Mouse (Mus musculus) hindbrain, embryonic 16.5 days (tissue): ENCODE measurements around the gene Tmem59l. TPM values are rescaled to one million over a fixed set of nuclear protein-coding genes. Genes with fewer than 3 reads are reported as not detected.
A peak's percentile ranks its signal among the peaks of the same experiment; 100 is the strongest.

Source experiments
- ATAC-seq: fragments of 200-750 bp; cut with Nextera tagmentation; 2 replicates; pipeline ENCODE4 v1.8.0; 2017; ENCODE audit warnings: moderate TSS enrichment, moderate library complexity
- H3K27ac ChIP-seq: fragments of 300-500 bp; sonication (generic); 2 replicates; pipeline ENCODE4 v1.5.1; 2014; ENCODE audit warnings: low read depth, mild to moderate bottlenecking, control low read depth, low read length, moderate library complexity
- H3K27me3 ChIP-seq: fragments of 300-500 bp; sonication (generic); replicated peaks from 2 replicates; pipeline ENCODE4 v1.6.1; 2014; ENCODE audit warnings: low read length; ENCODE audit not compliant: control insufficient read depth, insufficient read depth
- H3K36me3 ChIP-seq: fragments of 300-500 bp; sonication (generic); 2 replicates; pipeline ENCODE4 v1.6.1; 2014; ENCODE audit warnings: mild to moderate bottlenecking, low read length, moderate library complexity, mixed read lengths; ENCODE audit not compliant: control insufficient read depth, insufficient read depth
- H3K4me1 ChIP-seq: fragments of 300-500 bp; sonication (generic); 2 replicates; pipeline ENCODE4 v1.6.1; 2014; ENCODE audit warnings: low read depth, low read length; ENCODE audit not compliant: control insufficient read depth, insufficient read depth
- H3K4me2 ChIP-seq: fragments of 300-500 bp; sonication (generic); 2 replicates; pipeline ENCODE4 v1.6.1; 2014; ENCODE audit warnings: mild to moderate bottlenecking, low read length, control low read depth, moderate library complexity
- H3K4me3 ChIP-seq: fragments of 300-500 bp; sonication (generic); 2 replicates; pipeline ENCODE4 v1.5.1; 2014; ENCODE audit warnings: mild to moderate bottlenecking, low read length, control low read depth, moderate library complexity
- H3K9ac ChIP-seq: fragments of 300-500 bp; sonication (generic); 2 replicates; pipeline ENCODE4 v1.6.1; 2014; ENCODE audit warnings: low read depth, mild to moderate bottlenecking, control low read depth, low read length, moderate library complexity
- H3K9me3 ChIP-seq: fragments of 300-500 bp; sonication (generic); 2 replicates; pipeline ENCODE4 v1.6.1; 2014; ENCODE audit warnings: mild to moderate bottlenecking, low read length, moderate library complexity; ENCODE audit not compliant: control insufficient read depth
- WGBS: fragments of 180-500 bp; shearing (Covaris S2); extraction: QIAGEN DNeasy Blood & Tissue Kit; methylation state at CpG from one replicate; pipeline ENCODE4 v1.1.7; 2014; 5-methylcytosine and 5-hydroxymethylcytosine counted together
- polyA plus RNA-seq: library from polyadenylated mRNA; unstranded; fragments of >200 nt; fragmentation: Nextera tagmentation; extraction: Ambion mirVana; gene quantifications from 2 replicates; pipeline ENCODE4 v1.2.1, GENCODE M21; 2015

The Tmem59l gene
- polyA plus RNA-seq, 1 experiment from 2014 or later: 190 TPM

- peak; percentile 87 for ATAC-seq
- peaks cover 15% of the 10 kb centered on the region for H3K36me3 ChIP-seq
- peak within 1 kb of the TSS; percentile 100 for H3K4me2 ChIP-seq
- H3K9me3 ChIP-seq: no peaks in the 10 kb centered on the region
- H3K4me1 ChIP-seq: peaks cover 23% of the 10 kb centered on the region
- peak within 1 kb of the TSS; percentile 97 for H3K4me3 ChIP-seq
- H3K27ac ChIP-seq: peak within 1 kb of the TSS; percentile 94
- no peaks in the 10 kb centered on the region for H3K27me3 ChIP-seq
- H3K9ac ChIP-seq: peak within 1 kb of the TSS; percentile 98
- under 1% methylated on average over 61 of the region's 74 CpGs for WGBS
Observed at GRCm38 (mm10) chr8:70510228-70510915, 23.2 kb upstream of the Tmem59l start, which contains the start of gene Uba52. Uba52 (minus strand) TSS chr8:70510801.

DNA sequence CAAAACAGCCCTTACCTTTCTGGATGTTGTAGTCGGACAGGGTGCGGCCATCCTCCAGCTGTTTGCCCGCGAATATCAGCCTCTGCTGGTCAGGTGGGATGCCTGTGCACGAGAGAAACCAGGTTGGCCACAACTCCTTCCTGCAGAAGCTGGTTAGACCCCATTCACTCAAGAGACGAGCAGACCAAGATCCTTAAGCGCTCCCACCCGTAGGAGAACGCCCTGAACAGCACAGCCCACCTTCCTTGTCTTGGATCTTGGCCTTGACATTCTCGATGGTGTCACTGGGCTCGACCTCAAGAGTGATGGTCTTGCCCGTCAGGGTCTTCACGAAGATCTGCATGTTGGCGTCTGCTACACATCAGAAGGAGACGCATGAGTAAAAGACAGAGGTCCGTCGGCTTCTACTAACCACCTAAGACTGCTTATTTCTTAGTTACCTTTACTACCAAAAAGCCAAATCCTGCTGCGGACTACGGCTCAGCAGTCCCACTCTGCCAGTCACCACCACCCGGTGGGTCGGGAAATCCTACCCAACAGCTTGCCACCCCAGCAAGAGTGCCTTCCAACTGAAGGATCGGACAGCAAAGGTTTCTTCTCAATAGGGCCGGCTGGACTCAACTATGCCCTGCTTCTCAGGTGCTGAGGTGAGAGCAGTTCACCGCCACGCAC, 22.3 kb upstream of the Tmem59l start:
- Histone ChIP-seq H3K36me3 (peaks cover 15% of the 10 kb centered on the region), H3K27me3 (no peaks in the 10 kb centered on the region), H3K9ac (peak overlapping the region; percentile 98), H3K4me3 (peak overlapping the region; percentile 97), H3K27ac (no peak overlapping the region), H3K4me2 (peak overlapping the region; percentile 100), H3K4me1 (peaks cover 32% of the 10 kb centered on the region), H3K9me3 (no peaks in the 10 kb centered on the region)
- WGBS: 18% methylated on average over 25 of the region's 25 CpGs
- no peak for ATAC-seq

DNA sequence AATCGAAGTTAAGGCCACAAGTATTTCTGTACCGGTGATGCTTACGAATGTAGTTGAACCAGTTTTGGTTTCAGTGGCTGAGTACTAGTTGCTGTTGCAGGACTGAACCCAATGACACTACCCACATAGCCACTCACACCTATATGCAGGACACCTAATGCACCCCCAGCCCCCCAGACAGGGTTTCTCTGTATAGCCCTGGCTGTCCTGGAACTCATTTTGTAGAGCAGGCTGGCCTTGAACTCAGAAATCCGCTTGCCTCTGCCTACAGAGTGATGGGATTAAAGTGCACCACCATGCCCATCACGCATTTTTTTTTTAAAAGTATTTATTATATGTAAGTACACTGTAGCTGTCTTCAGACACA, 19.9 kb upstream of the Tmem59l start:
- Histone ChIP-seq H3K9me3 (no peaks in the 10 kb centered on the region), H3K9ac (no peak overlapping the region; the same call in 1 of the 2 replicates), H3K36me3 (peaks cover 9% of the 10 kb centered on the region), H3K27ac (peak overlapping the region; percentile 98), H3K4me3 (0 out of 2 replicates have a peak overlapping the region, but pooled peaks have one; percentile 77), H3K4me2 (no peak overlapping the region), H3K27me3 (peaks cover 12% of the 10 kb centered on the region), H3K4me1 (peaks cover 46% of the 10 kb centered on the region)
- ATAC-seq: no peak
- 61% methylated on average over 5 of the region's 5 CpGs for WGBS

DNA sequence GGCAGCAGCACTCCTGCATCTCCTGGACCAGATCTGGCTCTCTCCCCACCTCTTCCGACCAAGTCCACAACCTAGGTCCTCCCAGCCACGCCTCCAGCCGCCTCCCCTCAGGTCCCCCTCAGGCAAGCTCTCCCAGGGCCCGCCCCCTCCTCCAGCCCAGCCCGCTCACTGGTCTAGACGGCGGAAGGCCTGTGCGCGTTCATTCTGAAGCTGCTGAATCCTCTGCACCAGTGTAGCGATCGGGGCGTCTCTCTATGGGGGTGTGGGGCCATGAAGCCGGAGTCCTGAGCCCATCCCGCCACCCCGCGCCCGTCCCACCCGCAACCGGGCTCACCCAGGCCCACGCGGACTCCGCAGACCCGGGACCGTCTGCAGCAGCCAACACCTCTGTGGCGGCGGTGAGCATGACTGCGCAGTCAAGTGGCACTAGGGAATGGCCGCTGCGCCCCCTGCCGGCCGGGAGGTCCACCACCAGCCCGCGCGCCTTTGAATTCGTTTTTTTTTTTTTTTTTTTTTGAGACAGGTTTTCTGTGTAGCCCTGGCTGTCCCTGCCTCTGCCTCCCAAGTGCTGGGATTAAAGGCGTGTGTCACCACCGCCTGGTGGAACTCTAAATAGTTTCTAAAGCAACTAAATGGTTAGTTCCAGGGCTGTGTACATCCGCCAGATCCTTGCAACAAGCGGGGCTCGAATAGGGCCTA, 19.3 kb upstream of the Tmem59l start, which contains the start of gene Rex1bd:
TSS of gene Rex1bd (minus strand) at position 425 of the 699 bp plus-strand sequence.
- Histone ChIP-seq H3K4me2 (peak within 1 kb of the TSS; percentile 65), H3K9ac (peak within 1 kb of the TSS; percentile 98), H3K27ac (peak within 1 kb of the TSS; percentile 98), H3K4me1 (peaks cover 48% of the 10 kb centered on the region), H3K27me3 (peaks cover 17% of the 10 kb centered on the region), H3K36me3 (peaks cover 9% of the 10 kb centered on the region), H3K4me3 (peak within 1 kb of the TSS; percentile 77), H3K9me3 (no peaks in the 10 kb centered on the region)
- 3% methylated on average over 40 of the region's 40 CpGs for WGBS
- peak; percentile 88 for ATAC-seq

- Histone ChIP-seq H3K9ac (peak overlapping the region; percentile 98), H3K4me2 (peak overlapping the region; percentile 65), H3K4me1 (peaks cover 48% of the 10 kb centered on the region), H3K9me3 (no peaks in the 10 kb centered on the region), H3K36me3 (peaks cover 9% of the 10 kb centered on the region), H3K27ac (peak overlapping the region; percentile 98), H3K27me3 (peaks cover 22% of the 10 kb centered on the region), H3K4me3 (peak overlapping the region; percentile 77)
- 36% methylated on average over 29 of the region's 32 CpGs for WGBS
- ATAC-seq: peak; percentile 27; the same call in 1 of the 2 replicates
Observed at GRCm38 (mm10) chr8:70505698-70506327, 18.7 kb upstream of the Tmem59l start.

DNA sequence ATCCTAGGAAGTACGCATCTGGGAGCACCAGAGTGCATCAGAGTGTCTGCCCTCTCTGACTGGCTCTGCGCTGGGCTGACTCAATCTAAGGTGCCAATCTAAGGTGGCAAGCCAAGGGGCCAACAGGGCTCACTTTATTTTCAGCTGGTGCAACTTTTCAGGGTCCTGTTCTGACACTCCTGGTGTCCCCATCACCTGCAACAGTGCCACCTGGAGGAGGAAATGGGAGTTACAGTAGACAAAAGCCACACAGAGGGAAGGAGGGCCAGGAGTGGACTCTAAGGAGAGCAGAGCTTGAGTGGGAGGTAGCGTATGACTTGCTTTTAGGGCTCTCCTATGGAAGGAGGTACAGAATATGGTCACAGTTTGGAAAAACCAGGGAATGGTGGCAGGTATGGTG, 17.7 kb upstream of the Tmem59l start:
- Histone ChIP-seq H3K4me3 (no peak overlapping the region), H3K36me3 (peaks cover 9% of the 10 kb centered on the region), H3K4me1 (peaks cover 50% of the 10 kb centered on the region), H3K4me2 (peak overlapping the region; percentile 65), H3K9ac (no peak overlapping the region), H3K27ac (peak overlapping the region; percentile 48), H3K9me3 (no peaks in the 10 kb centered on the region), H3K27me3 (peaks cover 31% of the 10 kb centered on the region)
- no peak; the same call in 1 of the 2 replicates for ATAC-seq
- WGBS: 68% methylated on average over 3 of the region's 3 CpGs

- no peak overlapping the region; the same call in 1 of the 2 replicates for H3K4me3 ChIP-seq
- 0 out of 2 replicates have a peak overlapping the region, but pooled peaks have one; percentile 1 for H3K9ac ChIP-seq
- peaks cover 9% of the 10 kb centered on the region for H3K36me3 ChIP-seq
- H3K27ac ChIP-seq: peak overlapping the region; percentile 48
- H3K4me2 ChIP-seq: no peak overlapping the region; the same call in 1 of the 2 replicates
- H3K4me1 ChIP-seq: peaks cover 46% of the 10 kb centered on the region
- no peak for ATAC-seq
- H3K27me3 ChIP-seq: peaks cover 36% of the 10 kb centered on the region
- 35% methylated on average over 16 of the region's 16 CpGs for WGBS
- no peaks in the 10 kb centered on the region for H3K9me3 ChIP-seq
Observed at GRCm38 (mm10) chr8:70504291-70504716, 17.1 kb upstream of the Tmem59l start.

GRCm38 (mm10) chr8:70503062-70503750, 16.0 kb upstream of the Tmem59l start:
- H3K9ac ChIP-seq: no peak overlapping the region
- no peak overlapping the region for H3K27ac ChIP-seq
- H3K4me3 ChIP-seq: no peak overlapping the region
- no peak for ATAC-seq
- 14% methylated on average over 46 of the region's 46 CpGs for WGBS
- peaks cover 6% of the 10 kb centered on the region for H3K36me3 ChIP-seq
- H3K4me1 ChIP-seq: peaks cover 37% of the 10 kb centered on the region
- peaks cover 47% of the 10 kb centered on the region for H3K27me3 ChIP-seq
- H3K4me2 ChIP-seq: peak overlapping the region; percentile 5; the same call in 1 of the 2 replicates
- no peaks in the 10 kb centered on the region for H3K9me3 ChIP-seq
